Mouse (Mus musculus) T-cell, adult 2 months (primary cell): ENCODE measurements around the gene Hnrnpab.

Experiments used
- DNase-seq: peaks from one replicate; pipeline ENCODE4 v3.0.0; 2022; ENCODE audit warnings: low spot score

The Hnrnpab gene

DNA sequence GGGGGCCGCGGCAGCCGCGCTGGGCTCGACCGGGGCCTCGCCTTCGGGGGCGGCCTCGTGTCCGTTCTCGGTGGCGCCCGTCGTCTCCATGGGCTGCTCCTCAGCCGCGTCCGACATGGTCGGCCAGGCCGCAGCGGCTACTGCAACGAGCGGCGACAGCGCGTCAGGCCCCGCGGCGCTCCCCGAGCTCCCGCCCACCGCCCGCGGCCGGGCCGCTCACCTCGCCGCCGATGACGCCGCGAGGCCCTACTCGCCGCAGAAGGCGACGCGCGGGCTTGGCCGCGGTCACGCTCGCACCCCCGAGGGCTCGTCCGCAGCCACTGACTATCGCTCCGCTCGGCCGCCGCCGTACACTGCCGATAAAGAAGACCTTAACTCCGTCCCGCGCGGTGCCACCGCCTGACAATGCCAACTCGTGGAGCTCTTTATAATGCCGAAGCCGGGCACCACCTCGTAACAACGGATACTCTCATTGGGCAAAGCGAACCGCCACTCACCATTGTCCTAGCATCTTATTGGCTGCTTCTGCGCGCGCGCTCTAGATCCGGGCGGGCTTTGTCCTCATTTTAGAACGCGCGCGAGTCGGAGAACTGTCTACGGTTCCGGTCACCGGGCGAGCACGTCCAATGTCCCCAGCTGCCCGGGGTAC lies at the start of gene Hnrnpab:
Gene Hnrnpab, minus strand, starts transcription at position 401 of the 649 bp plus-strand sequence.
- peak; percentile 97 for DNase-seq

DNA sequence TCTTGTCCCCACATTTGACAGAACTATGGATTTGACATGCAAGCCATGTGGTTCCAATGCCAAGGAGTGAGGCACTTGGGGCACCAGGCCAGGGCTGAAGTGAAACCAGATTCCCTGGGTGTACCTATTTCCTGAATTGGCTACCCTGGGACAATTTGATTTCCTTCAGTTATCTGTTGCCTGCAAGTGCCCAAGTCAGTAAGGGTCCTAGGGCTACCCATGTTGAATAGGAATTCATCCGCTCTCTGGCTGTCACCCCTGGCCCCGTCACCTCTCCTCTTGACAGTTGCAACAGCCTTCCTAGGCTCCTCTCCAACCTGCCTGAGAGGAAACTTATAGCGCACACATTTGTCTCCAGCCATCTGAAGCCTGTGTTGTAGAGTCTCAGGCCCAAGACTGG lies 48.2 kb upstream of the Hnrnpab start:
- no peak for DNase-seq

- no peak for DNase-seq
Observed at GRCm38 (mm10) chr11:51653736-51654135, 47.1 kb upstream of the Hnrnpab start.

GRCm38 (mm10) chr11:51652889-51653418 lies 46.3 kb upstream of the Hnrnpab start:
- DNase-seq, result no peak

GRCm38 (mm10) chr11:51650691-51651515 lies 44.3 kb upstream of the Hnrnpab start, which contains the start of the genes N4bp3 and D930048N14Rik:
Gene N4bp3, minus strand, starts transcription at chr11:51650842.
Gene D930048N14Rik, plus strand, starts transcription at chr11:51650954.
- DNase-seq, result peak; percentile 73

GRCm38 (mm10) chr11:51650261-51650660 lies 43.6 kb upstream of the Hnrnpab start:
- DNase-seq, result no peak

GRCm38 (mm10) chr11:51649889-51650199 lies 43.2 kb upstream of the Hnrnpab start:
- no peak for DNase-seq

- DNase-seq, result no peak
Observed at GRCm38 (mm10) chr11:51649111-51649888, 42.7 kb upstream of the Hnrnpab start.

DNA sequence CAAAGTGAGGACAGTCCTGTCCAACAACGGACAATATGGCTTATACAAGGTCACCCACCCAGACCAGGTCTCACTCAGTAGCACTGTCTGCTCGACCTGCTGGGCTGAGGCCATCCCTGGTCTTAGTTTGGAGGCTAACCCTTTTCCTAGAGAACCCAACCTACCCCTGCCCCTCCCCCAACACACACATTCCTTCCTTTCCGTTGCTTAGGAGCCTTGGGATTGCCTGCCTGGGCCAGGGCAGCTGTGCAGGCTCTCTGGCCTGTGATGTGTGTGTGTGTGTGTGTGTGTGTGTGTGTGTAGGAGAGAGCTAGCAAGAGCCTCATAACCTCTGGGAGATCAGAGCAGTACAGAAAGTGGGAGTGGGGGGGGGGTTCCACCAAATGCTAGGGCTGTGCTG lies 41.9 kb upstream of the Hnrnpab start:
- no peak for DNase-seq

DNA sequence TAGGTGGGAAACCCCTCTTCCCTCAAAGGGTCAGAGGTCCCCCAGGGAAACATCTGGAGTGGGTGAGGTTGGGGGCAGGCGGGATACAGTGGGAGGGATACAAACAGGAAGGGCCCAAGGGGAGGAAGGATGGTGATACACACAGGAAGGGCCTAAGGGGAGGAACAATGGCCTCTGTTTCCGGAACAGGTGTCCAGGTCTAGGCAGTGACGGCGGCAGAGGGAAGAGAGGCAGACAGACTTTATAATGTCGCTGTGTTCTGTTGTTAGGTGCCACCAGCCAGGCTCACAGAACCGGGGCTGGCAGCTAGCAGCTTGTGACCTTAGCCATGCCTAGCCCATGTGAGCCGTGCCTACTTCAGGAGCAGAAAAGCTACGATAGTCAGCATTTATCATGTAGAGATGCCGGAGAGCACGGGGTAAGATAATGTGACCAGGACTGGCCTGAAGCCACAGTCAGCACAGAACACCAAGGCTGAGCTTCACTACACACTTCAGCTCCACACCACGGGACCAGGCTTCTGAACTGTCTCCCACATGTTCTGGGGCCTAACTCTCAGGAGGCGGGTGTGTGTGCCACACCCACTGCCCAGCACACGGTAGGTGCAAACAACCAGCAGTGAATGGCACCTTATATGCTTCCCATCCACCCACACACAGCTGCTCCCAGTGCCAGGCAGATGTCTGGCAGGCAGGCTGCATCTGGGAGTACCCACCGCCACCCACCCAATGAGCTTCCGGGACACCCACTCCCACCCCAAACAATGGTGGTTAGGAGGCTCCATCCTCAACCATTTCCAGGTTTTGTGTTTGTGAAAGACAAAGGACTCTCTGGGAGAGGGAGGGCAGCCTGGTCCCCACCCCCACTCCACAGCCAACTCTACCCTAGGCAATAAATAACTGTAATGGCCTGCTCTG lies 40.4 kb upstream of the Hnrnpab start:
- no peak for DNase-seq

- DNase-seq, result no peak
Observed at GRCm38 (mm10) chr11:51646245-51646644, 39.6 kb upstream of the Hnrnpab start.

GRCm38 (mm10) chr11:51645293-51645692 lies 38.6 kb upstream of the Hnrnpab start:
- DNase-seq, result no peak

DNA sequence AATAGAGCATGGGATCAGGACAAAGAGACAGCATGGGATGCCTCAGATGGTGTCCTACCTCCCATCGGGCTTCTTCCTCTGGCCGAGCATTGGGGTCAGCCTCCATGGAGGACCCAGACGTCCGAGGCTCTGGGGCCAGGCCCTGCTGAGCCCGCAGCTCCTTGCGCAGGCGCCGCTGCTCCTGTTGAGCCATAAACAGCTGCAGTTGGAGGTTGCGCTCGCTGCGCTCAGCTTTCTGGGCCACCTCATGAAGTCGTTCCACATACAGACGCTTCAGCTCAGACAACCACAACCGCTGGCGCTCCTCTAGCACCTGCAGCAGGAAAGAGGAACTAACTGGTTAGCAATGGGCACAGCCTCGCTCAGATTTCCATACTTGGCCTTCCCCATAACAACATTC lies 37.6 kb upstream of the Hnrnpab start:
- peak; percentile 48 for DNase-seq

DNA sequence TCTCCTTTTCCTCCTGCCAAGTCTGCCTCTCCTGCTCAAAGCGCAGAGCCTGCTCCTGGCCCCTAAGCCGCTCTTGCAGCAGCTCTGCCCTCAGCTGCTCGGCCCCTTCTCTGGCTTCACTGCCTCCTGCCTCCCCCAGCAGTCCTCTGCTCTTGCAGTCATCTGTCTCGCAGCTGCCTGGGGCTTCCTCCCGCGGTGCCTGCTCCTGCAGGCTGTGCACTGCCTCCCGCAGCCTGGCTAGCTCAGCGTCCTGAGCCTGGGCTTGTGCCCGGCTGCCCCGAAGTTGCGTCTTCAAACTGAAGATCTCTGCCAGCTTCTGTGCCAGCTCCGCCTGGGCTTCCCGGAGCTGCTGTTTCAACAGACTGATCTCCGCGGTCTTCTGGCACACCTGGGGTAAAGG lies 37.1 kb upstream of the Hnrnpab start:
- no peak for DNase-seq

DNA sequence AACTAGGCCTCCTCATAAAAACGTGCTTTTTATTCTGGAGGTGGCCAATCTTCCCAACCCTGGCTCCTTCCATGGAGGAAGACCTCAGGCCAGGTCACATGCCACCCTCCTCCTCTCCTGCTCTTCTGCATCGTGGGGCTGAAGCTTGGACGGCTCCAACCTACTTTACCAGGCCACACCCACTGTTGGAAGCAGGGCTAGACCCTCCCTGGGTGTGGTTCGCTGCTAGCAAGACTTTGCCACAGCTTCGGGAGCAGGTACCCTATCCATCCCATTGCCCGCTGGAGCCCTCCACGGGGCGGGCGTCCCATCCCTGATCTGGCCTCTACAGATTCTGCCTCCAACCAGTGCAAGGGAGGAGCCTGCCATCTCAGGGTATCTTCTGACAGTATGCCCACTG lies 36.6 kb upstream of the Hnrnpab start:
- DNase-seq, result no peak

- no peak for DNase-seq
Observed at GRCm38 (mm10) chr11:51640748-51641147, 34.1 kb upstream of the Hnrnpab start.

DNA sequence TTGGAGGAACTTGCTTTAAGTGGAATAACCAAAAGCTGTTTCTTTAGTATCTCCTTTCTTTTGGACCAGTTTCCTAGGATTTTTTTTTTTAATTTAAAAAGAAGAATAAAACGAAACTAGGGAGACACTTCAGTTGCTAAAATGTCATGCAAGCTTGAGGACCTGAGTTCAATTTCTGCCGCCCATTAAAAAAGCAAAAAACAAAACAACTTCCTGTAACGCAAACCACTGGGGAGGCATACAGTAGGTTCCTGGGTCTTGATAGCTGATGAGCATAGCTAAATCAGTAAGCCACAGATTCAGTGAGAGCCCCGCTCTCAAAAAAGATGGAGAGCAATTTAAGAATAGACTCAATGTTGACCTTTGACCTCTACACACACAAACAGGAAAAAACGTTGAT lies 31.9 kb upstream of the Hnrnpab start:
- DNase-seq, result no peak

DNA sequence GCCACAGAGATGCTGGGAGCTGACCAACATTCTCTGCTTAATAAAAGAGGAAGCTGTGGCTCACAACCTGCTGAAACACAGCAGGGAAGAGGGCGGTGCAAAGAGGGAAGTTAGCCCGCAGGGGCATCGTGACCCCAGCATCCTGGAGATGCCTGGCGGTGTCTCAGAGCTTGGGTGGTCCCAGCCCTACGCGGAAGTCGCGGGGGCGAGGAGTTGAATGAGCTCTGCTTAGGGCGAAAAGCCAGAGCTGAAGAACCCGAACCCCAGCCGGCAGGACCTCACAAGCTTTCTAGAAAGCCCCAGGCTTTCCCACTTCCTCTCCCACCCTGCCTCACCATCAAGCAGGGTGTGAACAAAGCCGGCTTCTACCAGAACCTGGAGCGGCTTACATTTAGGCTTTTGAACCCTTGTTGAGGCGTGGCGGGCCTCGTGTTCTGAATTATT lies 31.3 kb upstream of the Hnrnpab start:
- peak; percentile 62 for DNase-seq

GRCm38 (mm10) chr11:51636323-51636684 lies 29.7 kb upstream of the Hnrnpab start:
- DNase-seq, result peak; percentile 83

DNA sequence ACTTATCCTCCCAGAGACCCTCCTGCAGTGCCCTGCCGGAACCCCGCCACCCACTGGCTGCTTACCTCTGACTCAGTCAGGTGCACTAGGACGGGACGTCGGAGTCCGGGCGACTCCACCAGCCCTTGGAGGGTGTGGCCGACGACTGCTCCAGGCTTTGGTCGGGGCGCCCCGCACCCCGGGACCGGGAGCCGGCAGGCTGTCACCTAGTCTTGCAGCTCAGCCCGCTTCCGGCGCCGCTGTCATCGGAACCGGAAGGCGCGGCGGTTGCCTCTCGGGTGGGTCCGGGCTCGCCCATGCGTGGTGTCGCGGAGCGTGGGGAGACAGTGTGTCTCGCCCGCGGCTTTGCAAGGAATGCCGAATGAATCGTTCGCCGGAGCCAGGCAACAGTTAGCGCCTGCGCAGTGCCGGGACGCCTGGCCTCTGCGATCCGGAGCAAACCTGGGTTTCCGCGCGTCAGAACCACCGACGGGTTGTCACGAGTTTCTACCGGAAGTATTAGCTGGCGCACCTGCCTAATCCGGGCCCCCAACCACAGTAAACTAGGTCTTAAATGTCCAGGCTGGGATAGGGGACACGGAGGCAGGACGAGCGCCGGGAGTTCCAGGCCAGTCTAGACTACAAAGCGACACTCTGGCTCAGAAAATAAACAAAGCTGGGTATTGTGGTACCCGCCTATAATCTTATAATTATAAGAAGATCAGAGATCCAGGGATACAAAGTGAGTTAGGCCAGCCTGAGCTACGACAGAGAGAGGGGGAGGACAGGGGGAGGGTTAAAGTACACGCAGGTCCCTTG lies 29.1 kb upstream of the Hnrnpab start, which contains the start of gene Rmnd5b:
Gene Rmnd5b, minus strand, starts transcription at position 372 of the 798 bp plus-strand sequence.
- DNase-seq, result peak; percentile 94
